Mouse (Mus musculus) erythroblast, embryonic 14.5 days (primary cell): ENCODE data around the gene Ryr1. TPM values are rescaled to one million over a fixed set of nuclear protein-coding genes. Genes with fewer than 3 reads are reported as not detected.
"Not testable (repeated sequence)": the region's sequence is repeated elsewhere in the genome, so short reads cannot be mapped to it uniquely, and the experiment has no call there.

Experiments
- H3K27me3 ChIP-seq: 2 replicates; pipeline ENCODE4 v1.6.1; 2012; ENCODE audit warnings: inconsistent platforms; ENCODE audit not compliant: control insufficient read depth
- H3K36me3 ChIP-seq: 2 replicates; pipeline ENCODE4 v1.6.1; 2012; ENCODE audit warnings: mild to moderate bottlenecking, inconsistent platforms; ENCODE audit not compliant: control insufficient read depth
- H3K4me1 ChIP-seq: 2 replicates; pipeline ENCODE4 v1.6.1; 2012; ENCODE audit warnings: inconsistent platforms; ENCODE audit not compliant: control insufficient read depth
- H3K4me3 ChIP-seq: replicated peaks from 2 replicates; pipeline ENCODE3; 2012; ENCODE audit warnings: moderate library complexity, mild to moderate bottlenecking, inconsistent platforms
- H3K9me3 ChIP-seq: 2 replicates; pipeline ENCODE4 v1.6.1; 2012; ENCODE audit warnings: low read length, inconsistent platforms, mixed read lengths; ENCODE audit not compliant: control insufficient read depth
- GATA1 ChIP-seq: IDR thresholded peaks from 2 replicates; pipeline ENCODE4 v1.6.1; 2012; ENCODE audit warnings: low read length, inconsistent platforms, mixed read lengths
- TAL1 ChIP-seq: IDR thresholded peaks from 3 replicates; pipeline ENCODE4 v1.6.1; 2012; ENCODE audit warnings: low read length, inconsistent platforms, mixed read lengths
- polyA plus RNA-seq: library from polyadenylated mRNA; stranded (reverse); fragments of >175 nt; gene quantifications from 2 replicates; pipeline ENCODE4 v1.2.3, GENCODE M21; 2012

Gene Ryr1
- polyA plus RNA-seq, 1 experiment: under 0.01 TPM

GRCm38 (mm10) chr7:29071169-29071891, 53.6 kb downstream of the Ryr1 start:
- peaks cover 2% of the 10 kb centered on the region; the same call in 1 of the 2 replicates for H3K9me3 ChIP-seq
- no peak for TF ChIP-seq GATA1
- TF ChIP-seq TAL1: no peak; the same call in 2 of the 3 replicates
- H3K27me3 ChIP-seq: peaks cover 42% of the 10 kb centered on the region
- no peak overlapping the region for H3K4me3 ChIP-seq
- peaks cover 13% of the 10 kb centered on the region for H3K4me1 ChIP-seq
- no peaks in the 10 kb centered on the region for H3K36me3 ChIP-seq

- Histone ChIP-seq H3K4me1 (peaks cover 13% of the 10 kb centered on the region), H3K9me3 (peaks cover 2% of the 10 kb centered on the region; the same call in 1 of the 2 replicates), H3K36me3 (no peaks in the 10 kb centered on the region), H3K4me3 (no peak overlapping the region), H3K27me3 (peaks cover 42% of the 10 kb centered on the region)
- TF ChIP-seq TAL1: no peak
- TF ChIP-seq GATA1: no peak
These were observed 54.4 kb downstream of the Ryr1 start for GRCm38 (mm10) chr7:29070364-29071168.

- no peak overlapping the region for H3K4me3 ChIP-seq
- H3K9me3 ChIP-seq: peaks cover 2% of the 10 kb centered on the region; the same call in 1 of the 2 replicates
- H3K36me3 ChIP-seq: no peaks in the 10 kb centered on the region
- peaks cover 42% of the 10 kb centered on the region for H3K27me3 ChIP-seq
- peaks cover 10% of the 10 kb centered on the region for H3K4me1 ChIP-seq
- TF ChIP-seq TAL1 (no peak), GATA1 (no peak)
These were observed 57.2 kb downstream of the Ryr1 start for GRCm38 (mm10) chr7:29067758-29068157.

- H3K36me3 ChIP-seq, H3K9me3 ChIP-seq, H3K4me3 ChIP-seq, H3K4me1 ChIP-seq: not testable (repeated sequence)
- peaks cover 16% of the 10 kb centered on the region for H3K27me3 ChIP-seq
These were observed 61.5 kb downstream of the Ryr1 start for GRCm38 (mm10) chr7:29063476-29063875.

- no peaks in the 10 kb centered on the region for H3K36me3 ChIP-seq
- peaks cover 2% of the 10 kb centered on the region; the same call in 1 of the 2 replicates for H3K4me1 ChIP-seq
- H3K9me3 ChIP-seq: no peaks in the 10 kb centered on the region
- H3K27me3 ChIP-seq: peaks cover 8% of the 10 kb centered on the region
- no peak for TF ChIP-seq GATA1
- TF ChIP-seq TAL1: no peak
- H3K4me3 ChIP-seq: no peak overlapping the region
These were observed 63.4 kb downstream of the Ryr1 start for GRCm38 (mm10) chr7:29061522-29062037.

- no peak overlapping the region for H3K4me3 ChIP-seq
- H3K27me3 ChIP-seq: peaks cover 17% of the 10 kb centered on the region
- no peaks in the 10 kb centered on the region for H3K36me3 ChIP-seq
- no peak for TF ChIP-seq TAL1
- no peak for TF ChIP-seq GATA1
- no peaks in the 10 kb centered on the region for H3K9me3 ChIP-seq
- H3K4me1 ChIP-seq: peaks cover 2% of the 10 kb centered on the region; the same call in 1 of the 2 replicates
These were observed 65.5 kb downstream of the Ryr1 start for GRCm38 (mm10) chr7:29059445-29059844.

GRCm38 (mm10) chr7:29052821-29053220, 72.2 kb downstream of the Ryr1 start:
- peaks cover 41% of the 10 kb centered on the region for H3K27me3 ChIP-seq
- no peaks in the 10 kb centered on the region for H3K36me3 ChIP-seq
- peaks cover 4% of the 10 kb centered on the region; the same call in 1 of the 2 replicates for H3K9me3 ChIP-seq
- TF ChIP-seq TAL1 (no peak), GATA1 (no peak)
- no peak overlapping the region for H3K4me3 ChIP-seq
- H3K4me1 ChIP-seq: no peaks in the 10 kb centered on the region; the same call in 1 of the 2 replicates

GRCm38 (mm10) chr7:29050797-29051196, 74.2 kb downstream of the Ryr1 start:
- H3K27me3 ChIP-seq: peaks cover 38% of the 10 kb centered on the region
- TF ChIP-seq TAL1: no peak
- H3K36me3 ChIP-seq: no peaks in the 10 kb centered on the region
- no peak overlapping the region for H3K4me3 ChIP-seq
- H3K9me3 ChIP-seq: peaks cover 4% of the 10 kb centered on the region; the same call in 1 of the 2 replicates
- no peaks in the 10 kb centered on the region; the same call in 1 of the 2 replicates for H3K4me1 ChIP-seq

GRCm38 (mm10) chr7:29048615-29049014, 76.4 kb downstream of the Ryr1 start:
- Histone ChIP-seq H3K36me3 (no peaks in the 10 kb centered on the region), H3K4me3 (no peak overlapping the region), H3K4me1 (peaks cover 3% of the 10 kb centered on the region), H3K27me3 (peaks cover 21% of the 10 kb centered on the region), H3K9me3 (peaks cover 4% of the 10 kb centered on the region; the same call in 1 of the 2 replicates)
- no peak for TF ChIP-seq GATA1
- TF ChIP-seq TAL1: no peak
